Mouse (Mus musculus): Measurements from ENCODE around the gene Sesn1. TPM values are rescaled to one million over a fixed set of nuclear protein-coding genes. Genes with fewer than 3 reads are reported as not detected.

The Sesn1 gene
- total RNA-seq, 4 experiments from 2014 or later: 12.7 to 32.8 (median 20.0) TPM

Other genes with a start within 250 kb of the Sesn1 start
- gene Ccdc162, start 93.3 kb upstream of the Sesn1 start, total RNA-seq (2022): under 1 TPM; 0.63 to 0.92 (median 0.80) TPM
- 1 to 10 TPM; 2.1 to 3.5 (median 3.3) TPM for gene Cep57l1, start 64 bp upstream of the Sesn1 start, total RNA-seq (2022)
- under 1 TPM; 0.20 to 0.70 (median 0.41) TPM for gene Armc2, start 208.5 kb downstream of the Sesn1 start, total RNA-seq (2022)

Measured in gastrocnemius, adult 8-10 months (tissue).